Mouse (Mus musculus) thymus, adult 18-20 months (tissue): ENCODE measurements around the gene Trmt2b.
A peak's percentile ranks its signal among the peaks of the same experiment; 100 is the strongest.
"Not testable (repeated sequence)": the region's sequence is repeated elsewhere in the genome, so short reads cannot be mapped to it uniquely, and the experiment has no call there.

ENCODE experiments used
- DNase-seq, 2 experiments: peaks; one replicate each; pipeline ENCODE4 v3.0.0; 2022; ENCODE audit warnings: mixed read lengths in 2 of 2

The Trmt2b gene

GRCm38 (mm10) chrX:134276275-134277160, at the start of gene Trmt2b:
Gene Trmt2b (minus strand): TSS chrX:134276984.
- peak; percentile 46 to 56 for DNase-seq

GRCm38 (mm10) chrX:134319153-134319932, 42.6 kb upstream of the Trmt2b start:
- peak in 1 of 2 experiments; percentile 7 for DNase-seq

GRCm38 (mm10) chrX:134311193-134311592, 34.4 kb upstream of the Trmt2b start:
- DNase-seq: not testable (repeated sequence)

- no peak for DNase-seq
These were observed 31.5 kb upstream of the Trmt2b start for GRCm38 (mm10) chrX:134308275-134308634.

- DNase-seq: peak; percentile 80 to 85
These were observed 30.9 kb upstream of the Trmt2b start, which contains the start of gene Cenpi for GRCm38 (mm10) chrX:134307534-134308274. Gene Cenpi (plus strand): TSS chrX:134308084.

GRCm38 (mm10) chrX:134303287-134303686, 26.5 kb upstream of the Trmt2b start:
- DNase-seq: no peak

GRCm38 (mm10) chrX:134300219-134300618, 23.4 kb upstream of the Trmt2b start:
- DNase-seq: no peak

- DNase-seq: no peak
These were observed 20.4 kb upstream of the Trmt2b start for GRCm38 (mm10) chrX:134297195-134297594.

GRCm38 (mm10) chrX:134296737-134297136, 20.0 kb upstream of the Trmt2b start:
- no peak for DNase-seq

GRCm38 (mm10) chrX:134296301-134296700, 19.5 kb upstream of the Trmt2b start:
- DNase-seq: no peak

GRCm38 (mm10) chrX:134287305-134287704, 10.5 kb upstream of the Trmt2b start:
- DNase-seq: no peak

- DNase-seq: no peak
These were observed 9.0 kb upstream of the Trmt2b start for GRCm38 (mm10) chrX:134285791-134286190.

- no peak for DNase-seq
These were observed 8.3 kb upstream of the Trmt2b start for GRCm38 (mm10) chrX:134285102-134285501.

GRCm38 (mm10) chrX:134280531-134280930, 3.7 kb upstream of the Trmt2b start:
- no peak for DNase-seq

- DNase-seq: no peak
These were observed 1.1 kb downstream of the Trmt2b start for GRCm38 (mm10) chrX:134275715-134276114.

- DNase-seq: no peak
These were observed 14.7 kb downstream of the Trmt2b start for GRCm38 (mm10) chrX:134262129-134262528.

- no peak for DNase-seq
These were observed 15.6 kb downstream of the Trmt2b start for GRCm38 (mm10) chrX:134261191-134261590.

GRCm38 (mm10) chrX:134248202-134248601, 28.6 kb downstream of the Trmt2b start:
- DNase-seq: no peak

GRCm38 (mm10) chrX:134245946-134246345, 30.8 kb downstream of the Trmt2b start:
- no peak for DNase-seq

- no peak for DNase-seq
These were observed 38.5 kb downstream of the Trmt2b start for GRCm38 (mm10) chrX:134238266-134238665.

- no peak for DNase-seq
These were observed 43.7 kb downstream of the Trmt2b start for GRCm38 (mm10) chrX:134233048-134233447.

GRCm38 (mm10) chrX:134221856-134222255, 54.9 kb downstream of the Trmt2b start, which contains the start of gene Nox1:
Gene Nox1 (minus strand): TSS chrX:134221956.
- no peak for DNase-seq

- no peak for DNase-seq
These were observed 56.2 kb downstream of the Trmt2b start for GRCm38 (mm10) chrX:134220618-134221017.
